Mouse (Mus musculus) retina, embryonic 14.5 days (tissue): ENCODE data around the gene Cyth2.

Source experiments
- DNase-seq: peaks from one replicate; pipeline ENCODE4 v3.0.0-alpha.2; 2015; ENCODE audit warnings: low spot score

Cyth2 gene

GRCm38 (mm10) chr7:45785388-45786135 is 28.8 kb downstream of the Cyth2 start:
- DNase-seq = peak; percentile 66

DNA sequence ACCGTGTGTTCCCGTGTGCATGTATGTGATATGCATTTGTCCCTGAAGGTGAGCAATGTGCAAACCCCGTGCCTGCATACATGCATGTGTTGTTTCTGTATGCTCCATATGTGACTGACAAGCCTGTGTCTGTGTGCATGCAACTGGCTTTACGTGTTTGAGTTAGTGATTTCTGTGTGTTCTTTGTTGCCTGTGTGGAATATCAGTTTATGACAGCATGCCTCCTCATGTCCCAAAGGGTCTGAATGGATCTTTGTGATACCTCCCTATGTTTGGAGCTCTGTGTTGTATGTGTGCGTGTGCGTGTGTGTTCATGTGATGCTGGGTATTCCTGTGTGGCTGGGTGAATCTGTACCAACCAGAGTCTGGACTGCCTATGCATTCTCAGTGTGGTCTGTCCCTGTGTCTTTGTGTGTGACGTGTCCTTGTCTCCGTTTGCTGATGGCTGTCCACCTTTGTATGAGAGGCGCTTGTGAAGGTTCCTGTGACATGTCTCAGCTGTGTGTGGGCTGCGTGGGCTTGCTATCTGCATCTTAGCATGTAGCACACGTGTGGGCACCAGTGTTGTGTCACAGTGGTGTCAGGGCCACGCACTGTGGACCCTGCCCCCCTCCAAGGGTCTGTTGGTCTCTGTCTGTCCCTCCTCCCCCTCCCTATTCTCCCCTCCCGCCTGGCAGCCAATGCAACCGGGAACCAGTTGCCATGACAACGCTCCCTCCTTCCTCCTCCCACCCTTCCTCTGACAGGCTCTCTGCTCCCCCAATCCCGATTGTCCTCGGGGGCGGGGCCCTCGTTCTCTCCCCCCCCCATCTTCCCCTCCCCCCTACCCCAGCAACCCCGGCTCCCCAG is 29.6 kb downstream of the Cyth2 start, which contains the start of gene Sult2b1:
Gene Sult2b1 (minus strand): TSS at position 146 of the 849 bp plus-strand sequence.
- DNase-seq = peak; percentile 93

GRCm38 (mm10) chr7:45783511-45784091 is 30.8 kb downstream of the Cyth2 start, which contains the start of gene Lmtk3:
Gene Lmtk3 (plus strand): TSS chr7:45783738.
- peak; percentile 78 for DNase-seq

GRCm38 (mm10) chr7:45782271-45782670 is 32.1 kb downstream of the Cyth2 start:
- no peak for DNase-seq

DNA sequence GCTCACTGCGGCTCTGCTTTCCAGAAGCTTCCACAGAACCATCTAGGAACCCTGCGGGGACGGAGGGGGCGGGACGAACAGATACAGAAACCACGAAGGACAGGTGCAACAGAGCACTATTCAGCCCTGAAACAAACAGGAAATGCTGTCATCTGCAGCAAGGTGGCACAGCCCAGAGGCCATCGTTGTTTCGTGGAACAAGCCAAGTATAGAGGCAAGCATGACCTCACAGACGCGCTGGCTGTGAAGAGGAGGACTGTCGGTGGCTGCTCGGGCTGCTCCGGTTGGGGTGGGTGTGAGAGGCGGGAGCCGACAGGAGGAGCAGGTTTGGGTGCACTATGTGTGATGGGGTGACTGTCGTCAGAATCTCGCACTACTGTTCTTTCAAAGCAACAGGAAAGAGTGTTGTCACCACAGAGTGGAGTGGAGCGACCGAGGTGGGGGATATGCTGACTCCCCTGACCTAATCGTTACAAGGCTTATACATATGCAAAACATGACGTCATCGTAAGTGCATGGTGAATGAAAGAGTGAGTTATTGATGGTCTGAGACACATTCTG is 35.2 kb downstream of the Cyth2 start:
- no peak for DNase-seq

- DNase-seq = no peak
These were observed 39.1 kb downstream of the Cyth2 start for GRCm38 (mm10) chr7:45775237-45775636.

GRCm38 (mm10) chr7:45771101-45771500 is 43.3 kb downstream of the Cyth2 start:
- no peak for DNase-seq

GRCm38 (mm10) chr7:45770427-45771082 is 43.8 kb downstream of the Cyth2 start:
- no peak for DNase-seq

- no peak for DNase-seq
These were observed 46.9 kb downstream of the Cyth2 start for GRCm38 (mm10) chr7:45767500-45767899.

- DNase-seq = no peak
These were observed 47.6 kb downstream of the Cyth2 start for GRCm38 (mm10) chr7:45766764-45767163.

GRCm38 (mm10) chr7:45765995-45766394 is 48.4 kb downstream of the Cyth2 start:
- no peak for DNase-seq

DNA sequence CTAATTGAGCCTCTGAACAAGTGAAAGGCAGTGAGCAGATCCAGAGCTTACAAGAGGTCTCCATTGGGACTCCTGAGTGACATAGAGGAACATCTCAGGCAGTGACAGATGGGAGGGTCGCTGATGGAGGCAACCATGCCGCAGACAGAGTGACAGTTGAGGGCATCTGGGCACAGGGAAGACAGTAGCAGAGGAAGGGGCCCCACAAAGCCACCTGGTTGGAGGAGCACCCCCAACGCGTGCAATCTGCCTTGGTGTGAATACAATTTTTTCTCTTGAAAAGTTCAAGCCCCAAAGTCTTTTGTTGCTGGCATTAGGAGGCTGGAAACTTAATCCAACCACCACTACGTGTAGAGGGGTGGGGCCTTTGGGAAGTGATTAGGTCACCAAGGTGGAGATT is 54.2 kb downstream of the Cyth2 start:
- no peak for DNase-seq

GRCm38 (mm10) chr7:45759400-45759799 is 55.0 kb downstream of the Cyth2 start:
- peak; percentile 36 for DNase-seq
